Mouse (Mus musculus): ENCODE data around the gene Kdm2a. TPM values are rescaled to one million over a fixed set of nuclear protein-coding genes. Genes with fewer than 3 reads are reported as not detected.

Gene Kdm2a
- polyA plus RNA-seq, 1 experiment: 2.7 TPM

DNA sequence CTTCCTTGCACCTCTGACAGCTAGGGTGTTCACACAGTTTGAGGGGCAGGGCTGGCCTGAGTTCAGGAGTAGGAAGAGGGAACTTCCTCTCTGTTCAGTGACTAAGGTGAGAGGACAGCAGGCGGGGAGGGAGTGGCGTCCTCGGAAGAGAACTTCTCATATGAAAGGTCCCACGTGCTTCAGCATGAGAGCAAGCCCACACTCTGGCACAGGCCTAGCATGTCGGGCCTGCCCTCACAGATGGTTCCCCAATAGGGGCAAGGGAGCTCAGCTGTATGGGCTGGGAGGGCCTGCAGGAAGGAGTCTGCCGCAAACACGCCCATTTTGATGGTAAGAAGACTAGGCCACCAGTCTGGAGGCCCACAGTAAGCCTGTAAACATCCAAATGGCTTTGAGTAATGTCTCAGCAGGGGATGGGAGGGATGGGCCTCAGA is 97.8 kb downstream of the Kdm2a start:
- peaks cover 45% of the 10 kb centered on the region for H3K36me3 ChIP-seq (ENCODE audit: control insufficient read depth)
- peaks cover 66% of the 10 kb centered on the region for H3K4me1 ChIP-seq (ENCODE audit: control insufficient read depth)
- no peak for TF ChIP-seq TAL1 (IDR thresholded peaks at IDR 0.05; ENCODE audit: low read length)
- no peak for TF ChIP-seq GATA1 (IDR thresholded peaks at IDR 0.05; ENCODE audit: low read length)
- no peaks in the 10 kb centered on the region for H3K27me3 ChIP-seq (ENCODE audit: control insufficient read depth)
- no peaks in the 10 kb centered on the region for H3K9me3 ChIP-seq (ENCODE audit: control insufficient read depth, low read length)
- H3K4me3 ChIP-seq (replicated peaks): no peak overlapping the region

- Histone ChIP-seq H3K4me1 (ENCODE audit: control insufficient read depth) (peaks cover 62% of the 10 kb centered on the region), H3K27me3 (ENCODE audit: control insufficient read depth) (no peaks in the 10 kb centered on the region), H3K9me3 (ENCODE audit: control insufficient read depth, low read length) (no peaks in the 10 kb centered on the region), H3K36me3 (ENCODE audit: control insufficient read depth) (peaks cover 47% of the 10 kb centered on the region), H3K4me3 (replicated peaks) (no peak overlapping the region)
- TF ChIP-seq GATA1 (IDR thresholded peaks at IDR 0.05; ENCODE audit: low read length) (no peak), TAL1 (IDR thresholded peaks at IDR 0.05; ENCODE audit: low read length) (no peak)
Observed at GRCm38 (mm10) chr19:4299574-4300270, 98.4 kb downstream of the Kdm2a start.

- TF ChIP-seq TAL1 (IDR thresholded peaks at IDR 0.05; ENCODE audit: low read length): no peak
- TF ChIP-seq GATA1 (IDR thresholded peaks at IDR 0.05; ENCODE audit: low read length): no peak
- peaks cover 61% of the 10 kb centered on the region for H3K4me1 ChIP-seq (ENCODE audit: control insufficient read depth)
- H3K36me3 ChIP-seq (ENCODE audit: control insufficient read depth): peaks cover 49% of the 10 kb centered on the region
- no peaks in the 10 kb centered on the region for H3K27me3 ChIP-seq (ENCODE audit: control insufficient read depth)
- H3K9me3 ChIP-seq (ENCODE audit: control insufficient read depth, low read length): no peaks in the 10 kb centered on the region
- no peak overlapping the region for H3K4me3 ChIP-seq (replicated peaks)
Observed at GRCm38 (mm10) chr19:4299126-4299525, 99.0 kb downstream of the Kdm2a start.

- Histone ChIP-seq H3K27me3 (ENCODE audit: control insufficient read depth) (no peaks in the 10 kb centered on the region), H3K4me3 (replicated peaks) (no peak overlapping the region), H3K36me3 (ENCODE audit: control insufficient read depth) (peaks cover 52% of the 10 kb centered on the region), H3K9me3 (ENCODE audit: control insufficient read depth, low read length) (no peaks in the 10 kb centered on the region), H3K4me1 (ENCODE audit: control insufficient read depth) (peaks cover 55% of the 10 kb centered on the region)
- TF ChIP-seq GATA1 (IDR thresholded peaks at IDR 0.05; ENCODE audit: low read length) (no peak), TAL1 (IDR thresholded peaks at IDR 0.05; ENCODE audit: low read length) (no peak)
Observed at GRCm38 (mm10) chr19:4298322-4299121, 99.6 kb downstream of the Kdm2a start.

DNA sequence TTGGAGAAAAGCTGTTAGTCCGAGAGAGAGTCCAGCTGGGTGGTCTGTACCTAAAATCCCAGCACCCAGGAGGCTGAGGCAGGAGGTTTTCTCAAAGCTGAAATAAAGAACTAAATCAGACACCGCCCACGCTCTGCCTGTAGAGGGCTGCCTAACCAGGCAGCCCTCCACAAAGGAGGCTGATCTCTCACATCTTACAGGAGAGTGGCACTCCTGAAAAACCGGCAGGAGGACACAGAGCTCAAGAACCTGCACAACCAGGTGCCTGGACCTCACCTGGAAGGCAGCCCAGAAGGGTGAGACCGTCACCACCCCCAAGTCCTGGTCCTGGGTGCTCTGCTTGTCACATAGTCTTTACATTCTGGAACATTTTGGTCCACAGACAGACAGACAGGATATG is 100.2 kb downstream of the Kdm2a start:
- H3K27me3 ChIP-seq (ENCODE audit: control insufficient read depth): no peaks in the 10 kb centered on the region
- TF ChIP-seq GATA1 (IDR thresholded peaks at IDR 0.05; ENCODE audit: low read length) (no peak), TAL1 (IDR thresholded peaks at IDR 0.05; ENCODE audit: low read length) (no peak)
- H3K36me3 ChIP-seq (ENCODE audit: control insufficient read depth): peaks cover 51% of the 10 kb centered on the region
- H3K4me1 ChIP-seq (ENCODE audit: control insufficient read depth): peaks cover 49% of the 10 kb centered on the region
- no peaks in the 10 kb centered on the region for H3K9me3 ChIP-seq (ENCODE audit: control insufficient read depth, low read length)
- no peak overlapping the region for H3K4me3 ChIP-seq (replicated peaks)

- TF ChIP-seq TAL1 (IDR thresholded peaks at IDR 0.05; ENCODE audit: low read length) (no peak), GATA1 (IDR thresholded peaks at IDR 0.05; ENCODE audit: low read length) (no peak)
- no peak overlapping the region for H3K4me3 ChIP-seq (replicated peaks)
- peaks cover 37% of the 10 kb centered on the region for H3K4me1 ChIP-seq (ENCODE audit: control insufficient read depth)
- no peaks in the 10 kb centered on the region for H3K9me3 ChIP-seq (ENCODE audit: control insufficient read depth, low read length)
- peaks cover 55% of the 10 kb centered on the region for H3K36me3 ChIP-seq (ENCODE audit: control insufficient read depth)
- H3K27me3 ChIP-seq (ENCODE audit: control insufficient read depth): no peaks in the 10 kb centered on the region
Observed at GRCm38 (mm10) chr19:4296611-4297010, 101.5 kb downstream of the Kdm2a start.

- Histone ChIP-seq H3K4me3 (replicated peaks) (no peak overlapping the region), H3K9me3 (ENCODE audit: control insufficient read depth, low read length) (no peaks in the 10 kb centered on the region), H3K4me1 (ENCODE audit: control insufficient read depth) (peaks cover 28% of the 10 kb centered on the region), H3K27me3 (ENCODE audit: control insufficient read depth) (no peaks in the 10 kb centered on the region), H3K36me3 (ENCODE audit: control insufficient read depth) (peaks cover 60% of the 10 kb centered on the region)
- TF ChIP-seq GATA1 (IDR thresholded peaks at IDR 0.05; ENCODE audit: low read length): no peak
- TF ChIP-seq TAL1 (IDR thresholded peaks at IDR 0.05; ENCODE audit: low read length): no peak
Observed at GRCm38 (mm10) chr19:4295391-4295790, 102.7 kb downstream of the Kdm2a start.

- TF ChIP-seq TAL1 (IDR thresholded peaks at IDR 0.05; ENCODE audit: low read length): no peak
- no peak for TF ChIP-seq GATA1 (IDR thresholded peaks at IDR 0.05; ENCODE audit: low read length)
- Histone ChIP-seq H3K4me1 (ENCODE audit: control insufficient read depth) (peaks cover 20% of the 10 kb centered on the region), H3K9me3 (ENCODE audit: control insufficient read depth, low read length) (no peaks in the 10 kb centered on the region), H3K27me3 (ENCODE audit: control insufficient read depth) (no peaks in the 10 kb centered on the region), H3K4me3 (replicated peaks) (no peak overlapping the region), H3K36me3 (ENCODE audit: control insufficient read depth) (peaks cover 65% of the 10 kb centered on the region)
Observed at GRCm38 (mm10) chr19:4294381-4295097, 103.5 kb downstream of the Kdm2a start.

GRCm38 (mm10) chr19:4291161-4291560 is 106.9 kb downstream of the Kdm2a start:
- Histone ChIP-seq H3K4me3 (replicated peaks) (no peak overlapping the region), H3K4me1 (ENCODE audit: control insufficient read depth) (peaks cover 10% of the 10 kb centered on the region), H3K27me3 (ENCODE audit: control insufficient read depth) (no peaks in the 10 kb centered on the region), H3K36me3 (ENCODE audit: control insufficient read depth) (peaks cover 87% of the 10 kb centered on the region), H3K9me3 (ENCODE audit: control insufficient read depth, low read length) (no peaks in the 10 kb centered on the region)
- TF ChIP-seq TAL1 (IDR thresholded peaks at IDR 0.05; ENCODE audit: low read length) (no peak), GATA1 (IDR thresholded peaks at IDR 0.05; ENCODE audit: low read length) (no peak)
